Mouse (Mus musculus) spleen, adult 2 months (tissue): ENCODE measurements at regions not wholly inside any gene's neighbourhood (a gene's known extent, or its start where the extent isn't known, plus 50 kb on each side); places are given as distances from the start of the nearest gene placed in this dataset.
"Not testable (repeated sequence)": the region's sequence is repeated elsewhere in the genome, so short reads cannot be mapped to it uniquely, and the experiment has no call there.

Experiments
- DNase-seq, 2 experiments: peaks; one replicate each; pipeline versions ENCODE4 v3.0.0 to v3.0.0-alpha.2; 2012 to 2021; ENCODE audit warnings: low spot score in 2 of 2, low read depth in 1 of 2
- H3K27ac ChIP-seq: fragments of 200-500 bp; 2 replicates; pipeline ENCODE4 v1.5.1; 2012; ENCODE audit warnings: low read length, inconsistent platforms; ENCODE audit not compliant: insufficient read depth
- H3K27me3 ChIP-seq: fragments of 200-500 bp; 2 replicates; pipeline ENCODE4 v1.6.1; 2012; ENCODE audit warnings: mild to moderate bottlenecking, moderate library complexity, low read length, inconsistent platforms; ENCODE audit not compliant: control insufficient read depth, insufficient read depth
- H3K36me3 ChIP-seq: fragments of 200-500 bp; 2 replicates; pipeline ENCODE4 v1.6.1; 2012; ENCODE audit warnings: mild to moderate bottlenecking, low read length, inconsistent platforms; ENCODE audit not compliant: control insufficient read depth, insufficient read depth
- H3K4me1 ChIP-seq: fragments of 200-500 bp; 2 replicates; pipeline ENCODE4 v1.6.1; 2011; ENCODE audit warnings: inconsistent platforms; ENCODE audit not compliant: control insufficient read depth, insufficient read depth, insufficient read length
- H3K4me3 ChIP-seq: fragments of 200-500 bp; 2 replicates; pipeline ENCODE4 v1.5.1; 2011; ENCODE audit warnings: mild to moderate bottlenecking, inconsistent platforms; ENCODE audit not compliant: insufficient read depth, insufficient read length; ENCODE audit errors: extremely low read depth
- CTCF ChIP-seq: fragments of 200-500 bp; IDR thresholded peaks from 2 replicates; pipeline ENCODE4 v1.5.1; 2011; ENCODE audit warnings: mild to moderate bottlenecking, inconsistent platforms; ENCODE audit not compliant: insufficient read depth, insufficient read length, insufficient replicate concordance; ENCODE audit errors: extremely low read depth
- POLR2A ChIP-seq: fragments of 200-500 bp; IDR thresholded peaks from 2 replicates; pipeline ENCODE4 v1.6.1; 2011; ENCODE audit warnings: low read depth, low read length, inconsistent platforms
- WGBS: fragments of 180-500 bp; shearing (Covaris S2); methylation state at CpG from one replicate; pipeline ENCODE4 v1.1.7; 2018; 5-methylcytosine and 5-hydroxymethylcytosine counted together

DNA sequence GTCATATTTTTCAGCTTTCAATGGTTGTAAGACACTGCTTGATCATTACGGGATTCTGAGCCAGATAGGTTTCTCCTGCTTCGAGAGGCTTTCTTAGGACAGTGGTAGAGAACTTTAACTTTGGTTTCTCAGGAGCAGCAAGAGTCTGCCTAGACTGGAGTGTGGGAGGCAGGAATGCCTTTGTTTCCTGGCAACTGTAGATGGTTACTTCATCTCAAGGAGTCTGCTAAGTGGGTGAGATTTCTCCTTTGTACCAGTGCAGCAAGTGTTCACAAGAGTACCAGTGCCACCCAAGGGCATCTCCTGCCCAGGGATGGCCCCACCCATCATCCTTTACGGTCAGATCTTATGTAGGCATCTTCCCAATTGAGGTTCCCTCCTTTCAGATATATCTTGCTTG is 173.0 kb upstream of the Gm10131 start:
- Histone ChIP-seq H3K4me3 (no peak overlapping the region), H3K27ac (no peak overlapping the region), H3K36me3 (no peaks in the 10 kb centered on the region), H3K4me1 (no peaks in the 10 kb centered on the region), H3K27me3 (no peaks in the 10 kb centered on the region)
- no peak for TF ChIP-seq CTCF
- no peak for TF ChIP-seq POLR2A
- DNase-seq: no peak
- 91% methylated on average over 3 of the region's 3 CpGs for WGBS

DNA sequence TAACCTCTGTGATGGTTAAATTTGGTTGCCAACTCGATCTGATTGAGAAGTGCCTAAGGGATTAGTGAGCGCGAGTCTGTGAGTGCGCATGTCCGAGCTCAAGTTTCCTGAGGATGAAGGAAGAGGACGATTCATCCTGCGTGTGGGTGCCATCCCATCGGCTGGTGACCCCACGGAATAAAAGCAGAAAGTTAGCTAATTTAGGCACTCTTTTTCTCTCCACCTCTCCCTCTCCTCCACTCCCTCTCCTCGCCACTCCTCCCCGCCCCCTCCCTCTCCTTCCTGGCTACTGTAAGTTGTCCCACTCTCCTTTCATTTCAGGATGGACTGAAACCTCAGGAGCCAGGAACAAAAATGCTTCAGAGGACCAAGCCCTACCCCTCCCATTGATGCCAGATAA is 168.9 kb upstream of the Gm10131 start:
- WGBS: no CpG with 5 or more reads among the region's 11 CpGs
- Histone ChIP-seq H3K4me1 (no peaks in the 10 kb centered on the region; the same call in 1 of the 2 replicates), H3K27me3 (no peaks in the 10 kb centered on the region), H3K36me3 (no peaks in the 10 kb centered on the region), H3K4me3 (no peak overlapping the region), H3K27ac (no peak overlapping the region)
- no peak for DNase-seq
- no peak for TF ChIP-seq POLR2A
- no peak for TF ChIP-seq CTCF

DNA sequence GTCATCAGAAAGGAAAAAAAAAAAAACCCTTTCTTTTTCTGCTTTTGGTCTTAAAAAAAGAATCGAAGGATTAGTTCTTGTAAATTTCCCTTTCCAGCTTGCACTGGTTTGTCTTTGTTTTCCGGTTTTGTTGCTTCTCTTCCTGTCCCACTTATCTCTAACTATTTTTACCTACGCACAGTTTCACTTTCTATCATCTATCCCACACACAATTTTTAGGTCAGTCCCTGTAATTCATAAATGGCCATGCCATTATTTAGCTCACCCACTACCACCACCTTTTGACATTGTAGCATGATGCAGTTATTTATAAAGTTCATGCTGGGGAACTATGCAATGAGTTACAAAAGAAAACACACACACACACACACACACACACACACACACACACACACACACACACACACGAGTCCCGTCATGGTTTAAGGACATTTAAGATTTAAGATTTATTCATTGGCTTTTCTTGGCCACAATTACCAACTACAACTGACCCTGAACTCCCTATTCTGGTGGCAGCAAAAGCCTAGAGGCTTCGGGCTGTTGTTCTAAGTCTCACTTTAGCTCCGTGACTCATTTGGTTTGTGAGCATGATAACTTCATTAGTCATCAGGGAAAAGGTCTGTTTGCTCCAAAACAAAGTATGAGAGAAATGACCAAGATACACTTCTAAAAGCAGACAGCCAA is 164.6 kb upstream of the Gm10131 start:
- 27% methylated on average over 7 of the region's 7 CpGs for WGBS
- DNase-seq: no peak
- no peak overlapping the region for H3K27ac ChIP-seq

DNA sequence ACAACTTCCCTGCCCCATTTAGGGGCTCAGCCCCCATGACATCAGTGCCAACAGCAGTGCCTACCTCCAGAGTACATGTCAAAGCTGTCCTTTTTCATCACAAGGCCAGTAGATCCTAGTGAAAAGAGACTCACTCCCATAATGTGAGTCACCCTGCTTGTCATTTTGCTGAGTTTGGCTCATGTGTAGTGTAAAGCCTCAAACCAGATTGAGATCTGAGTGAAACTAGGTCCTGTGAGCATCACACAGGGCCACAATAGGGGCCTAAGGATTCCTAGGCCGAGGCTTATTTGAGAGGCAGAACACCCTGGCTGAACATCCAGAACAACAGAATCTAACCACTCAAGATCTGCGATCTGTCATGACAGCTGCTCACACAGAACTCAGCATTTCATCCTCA is 163.3 kb upstream of the Gm10131 start:
- WGBS: 92% methylated on average over 2 of the region's 2 CpGs
- not testable (repeated sequence) for H3K27ac ChIP-seq, H3K4me1 ChIP-seq, DNase-seq, H3K4me3 ChIP-seq, H3K27me3 ChIP-seq, H3K36me3 ChIP-seq

More for the DNA sequence above, 164.6 kb upstream of the Gm10131 start:
- Histone ChIP-seq H3K4me3 (no peak overlapping the region; the same call in 1 of the 2 replicates), H3K36me3 (no peaks in the 10 kb centered on the region), H3K27me3 (no peaks in the 10 kb centered on the region), H3K4me1 (no peaks in the 10 kb centered on the region; the same call in 1 of the 2 replicates)
- no peak for TF ChIP-seq POLR2A
- no peak for TF ChIP-seq CTCF

DNA sequence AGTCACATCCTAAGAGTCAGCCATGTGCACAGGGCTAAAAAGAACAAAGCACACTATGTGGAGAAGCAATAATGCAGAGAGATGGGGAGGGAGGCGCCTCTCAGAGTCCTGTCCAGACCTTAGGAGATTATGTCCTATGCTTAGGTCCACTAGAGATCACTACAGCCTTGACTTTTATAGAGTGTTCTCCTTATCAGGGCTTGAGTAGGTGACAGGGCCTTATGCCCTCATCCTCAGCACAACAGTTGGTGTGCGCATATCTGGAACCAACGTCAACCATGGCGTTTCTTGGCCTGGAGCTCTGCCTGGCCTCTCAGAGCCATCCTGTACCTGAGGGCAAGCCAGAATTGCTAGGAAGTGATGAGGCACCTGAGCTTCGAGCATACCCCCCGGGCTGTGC is 162.6 kb upstream of the Gm10131 start:
- Histone ChIP-seq H3K36me3 (no peaks in the 10 kb centered on the region), H3K27ac (no peak overlapping the region), H3K4me3 (no peak overlapping the region), H3K27me3 (no peaks in the 10 kb centered on the region), H3K4me1 (no peaks in the 10 kb centered on the region; the same call in 1 of the 2 replicates)
- TF ChIP-seq POLR2A: no peak
- TF ChIP-seq CTCF: no peak
- no peak for DNase-seq
- 88% methylated on average over 6 of the region's 6 CpGs for WGBS

DNA sequence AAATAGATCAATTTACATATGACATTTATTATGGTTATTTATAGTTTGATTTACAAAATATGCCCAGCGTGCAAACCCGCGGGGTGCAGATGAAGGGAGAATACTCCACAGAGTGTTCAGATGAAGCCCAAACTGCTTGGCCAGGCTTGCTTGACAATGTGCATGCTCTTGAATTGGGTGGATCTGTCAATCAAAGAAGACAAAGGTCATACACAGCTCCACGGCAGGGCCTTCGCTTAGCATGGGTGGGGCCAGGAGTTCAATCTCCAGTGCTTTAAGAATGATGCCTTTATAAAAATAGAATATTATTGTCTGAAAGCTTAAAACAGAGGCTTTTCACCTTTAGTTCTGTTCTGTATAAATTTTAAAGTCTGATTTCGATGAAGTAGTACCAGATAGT is 158.3 kb upstream of the Gm10131 start:
- H3K4me3 ChIP-seq: no peak overlapping the region
- no peaks in the 10 kb centered on the region for H3K4me1 ChIP-seq
- H3K27ac ChIP-seq: no peak overlapping the region
- WGBS: 81% methylated on average over 6 of the region's 6 CpGs
- no peaks in the 10 kb centered on the region for H3K36me3 ChIP-seq
- H3K27me3 ChIP-seq: no peaks in the 10 kb centered on the region
- no peak for TF ChIP-seq POLR2A
- TF ChIP-seq CTCF: no peak
- DNase-seq: no peak

DNA sequence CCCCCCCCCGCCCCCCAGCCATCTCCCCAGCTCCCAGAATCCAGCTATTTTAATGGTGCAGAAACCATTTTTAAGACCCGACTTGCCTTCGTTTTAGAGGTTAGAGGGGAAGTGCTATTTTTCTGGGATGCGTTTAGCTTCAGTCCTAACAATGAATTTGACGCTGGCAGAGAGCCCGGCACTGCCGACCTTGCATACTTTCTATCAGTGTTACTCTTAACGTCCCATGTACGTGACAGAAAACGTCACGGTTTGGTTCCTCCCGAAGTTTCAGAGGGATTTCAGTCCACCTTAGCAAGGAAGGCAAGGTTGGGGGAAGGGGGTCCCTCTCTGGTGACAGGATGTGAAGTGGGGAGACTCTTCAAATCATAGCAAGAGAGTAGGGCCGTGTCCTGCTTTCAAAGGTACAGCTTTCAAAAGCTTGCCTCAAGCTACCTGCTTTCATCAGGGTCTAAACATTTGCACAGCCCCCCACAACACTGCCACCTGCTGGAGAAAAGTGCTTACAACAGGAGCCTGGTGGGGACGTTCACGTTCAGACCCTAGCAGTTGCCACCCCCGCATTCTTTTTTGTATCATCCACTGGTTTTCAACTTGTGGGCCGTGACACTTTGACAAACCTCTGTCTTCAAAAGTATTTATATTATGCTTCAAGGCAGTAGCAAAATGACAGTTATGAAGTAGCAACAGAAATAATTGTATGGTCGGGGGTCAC is 157.4 kb upstream of the Gm10131 start:
- H3K36me3 ChIP-seq: no peaks in the 10 kb centered on the region
- TF ChIP-seq CTCF: 0 out of 2 replicates have a peak, but pooled peaks have one; percentile 17
- TF ChIP-seq POLR2A: no peak
- DNase-seq: no peak
- H3K4me3 ChIP-seq: no peak overlapping the region
- H3K27me3 ChIP-seq: no peaks in the 10 kb centered on the region
- 90% methylated on average over 18 of the region's 18 CpGs for WGBS
- no peaks in the 10 kb centered on the region for H3K4me1 ChIP-seq
- H3K27ac ChIP-seq: no peak overlapping the region
